Mouse (Mus musculus): ENCODE measurements around the gene Ins1. TPM values are rescaled to one million over a fixed set of nuclear protein-coding genes. Genes with fewer than 3 reads are reported as not detected.

Gene Ins1
- not detected for total RNA-seq (2023)

DNA sequence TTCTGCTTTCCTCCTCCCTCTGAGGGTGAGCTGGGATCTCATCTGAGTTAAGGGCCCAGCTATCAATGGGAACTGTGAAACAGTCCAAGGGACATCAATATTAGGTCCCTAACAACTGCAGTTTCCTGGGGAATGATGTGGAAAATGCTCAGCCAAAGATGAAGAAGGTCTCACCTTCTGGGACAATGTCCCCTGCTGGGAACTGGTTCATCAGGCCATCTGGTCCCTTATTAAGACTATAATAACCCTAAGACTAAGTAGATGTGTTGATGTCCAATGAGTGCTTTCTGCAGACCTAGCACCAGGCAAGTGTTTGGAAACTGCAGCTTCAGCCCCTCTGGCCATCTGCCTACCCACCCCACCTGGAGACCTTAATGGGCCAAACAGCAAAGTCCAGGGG is at the start of gene Ins1:
Ins1 (plus strand) TSS at position 301 of the 400 bp plus-strand sequence.

All from neutrophil, adult 59 days (primary cell).